Mouse (Mus musculus) ES-Bruce4 (cell line): ENCODE results near the gene Cog2.

Experiments used
- CTCF ChIP-seq: IDR thresholded peaks from one replicate; pipeline ENCODE4 v1.8.1; 2011; ENCODE audit warnings: low read depth, low read length
- EP300 ChIP-seq: IDR thresholded peaks from 2 replicates; pipeline ENCODE4 v1.6.1; 2011; ENCODE audit warnings: low read depth, low read length; ENCODE audit not compliant: insufficient read depth
- POLR2A ChIP-seq: IDR thresholded peaks from one replicate; pipeline ENCODE4 v1.8.1; 2011; ENCODE audit warnings: low read length; ENCODE audit not compliant: insufficient read depth

DNA sequence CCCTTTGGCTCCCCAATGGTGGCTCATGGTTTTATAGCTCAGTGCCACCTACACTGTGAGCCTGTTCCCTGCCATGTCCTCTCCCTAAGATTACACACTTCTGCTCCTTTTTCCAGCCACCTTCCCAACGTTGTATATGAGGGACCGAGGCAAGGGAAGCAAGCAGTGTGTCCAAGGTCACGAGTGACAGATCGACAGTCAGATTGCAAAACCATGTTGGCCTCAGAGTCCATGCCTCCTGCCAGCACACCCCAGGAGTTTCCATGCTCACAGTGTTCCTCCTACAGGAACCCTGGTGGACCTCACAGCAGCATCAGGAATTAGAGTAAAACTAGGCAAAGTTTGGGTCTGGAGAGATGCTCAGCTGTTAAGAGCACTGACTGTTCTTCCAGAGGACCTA lies 68.8 kb downstream of the Cog2 start:
- no peak for TF ChIP-seq POLR2A
- TF ChIP-seq CTCF, result no peak
- no peak for TF ChIP-seq EP300
